In the genomic region with DNA sequence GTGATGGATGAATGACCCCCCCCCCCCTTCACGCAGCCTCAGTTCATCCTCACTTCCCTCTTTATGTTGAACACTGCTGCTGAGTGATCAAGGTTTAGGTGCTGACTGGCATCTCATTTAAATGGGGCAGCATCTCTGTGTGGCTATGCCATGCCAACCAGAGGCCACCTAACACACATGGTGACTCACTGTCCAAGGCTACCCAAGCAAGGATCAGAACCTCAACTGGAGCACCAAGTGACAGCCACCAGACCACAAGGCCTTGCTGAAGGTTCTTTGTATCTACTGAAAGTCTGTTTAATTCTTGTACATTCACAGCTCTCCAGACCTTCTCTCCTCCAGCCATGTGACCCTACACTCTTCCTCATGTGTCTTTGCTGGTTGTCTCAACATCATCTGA, we compare ENCODE assay signal across 13 mouse cellular contexts.
"Had no signal": no experiment of that assay in that cellular context is flagged by ENCODE, and none has a peak within 500 bp of the region (broad histone marks: within the 10 kb centered on the region; RNA-seq: fewer than 3 reads in every experiment).

No protein-coding gene starts in this region.

- DNase-seq: lung, adult 18-20 months; lung, embryonic 14.5 days; lung, postnatal 10 days; lung, postnatal 4 days; midbrain, embryonic 14.5 days; retina, postnatal 1 day; right cerebral cortex, adult 18-20 months; right cerebral cortex, postnatal 25 days; right cerebral cortex, postnatal 4 days; spleen, adult 18-20 months; thymus, adult 18-20 months; thymus, postnatal 14 days; thymus, postnatal 36 days had no signal
